Mouse (Mus musculus) frontal cortex, postnatal 10 days (tissue): ENCODE measurements around the gene Stxbp4.

Experiments
- DNase-seq, 2 experiments: peaks; one replicate each; pipeline ENCODE4 v3.0.0; 2022; ENCODE audit warnings: low spot score in 2 of 2, mixed read lengths in 1 of 2

Gene Stxbp4

GRCm38 (mm10) chr11:90650231-90650885 is 12.5 kb upstream of the Stxbp4 start:
- DNase-seq, result no peak

GRCm38 (mm10) chr11:90649777-90650176 is 11.9 kb upstream of the Stxbp4 start:
- no peak for DNase-seq

- DNase-seq, result peak; percentile 38 to 60
These were observed 487 bp upstream of the Stxbp4 start for GRCm38 (mm10) chr11:90638312-90638830.

GRCm38 (mm10) chr11:90634661-90635060 is 3.2 kb downstream of the Stxbp4 start:
- no peak for DNase-seq

GRCm38 (mm10) chr11:90632480-90632879 is 5.4 kb downstream of the Stxbp4 start:
- no peak for DNase-seq

GRCm38 (mm10) chr11:90627751-90628150 is 10.1 kb downstream of the Stxbp4 start:
- DNase-seq, result no peak

- no peak for DNase-seq
These were observed 12.7 kb downstream of the Stxbp4 start for GRCm38 (mm10) chr11:90625174-90625573.

GRCm38 (mm10) chr11:90623477-90623876 is 14.4 kb downstream of the Stxbp4 start:
- peak in 1 of 2 experiments; percentile 21 for DNase-seq

- no peak for DNase-seq
These were observed 15.4 kb downstream of the Stxbp4 start for GRCm38 (mm10) chr11:90622500-90622899.

GRCm38 (mm10) chr11:90622044-90622443 is 15.8 kb downstream of the Stxbp4 start:
- no peak for DNase-seq

GRCm38 (mm10) chr11:90616431-90616830 is 21.5 kb downstream of the Stxbp4 start:
- no peak for DNase-seq

GRCm38 (mm10) chr11:90614743-90615142 is 23.1 kb downstream of the Stxbp4 start:
- no peak for DNase-seq

- no peak for DNase-seq
These were observed 25.8 kb downstream of the Stxbp4 start for GRCm38 (mm10) chr11:90612118-90612517.

- no peak for DNase-seq
These were observed 34.8 kb downstream of the Stxbp4 start for GRCm38 (mm10) chr11:90603066-90603465.

- DNase-seq, result no peak
These were observed 42.1 kb downstream of the Stxbp4 start for GRCm38 (mm10) chr11:90595826-90596225.

GRCm38 (mm10) chr11:90590996-90591395 is 46.9 kb downstream of the Stxbp4 start:
- DNase-seq, result no peak

- no peak for DNase-seq
These were observed 51.7 kb downstream of the Stxbp4 start for GRCm38 (mm10) chr11:90586203-90586602.

GRCm38 (mm10) chr11:90585754-90586153 is 52.1 kb downstream of the Stxbp4 start:
- no peak for DNase-seq

- no peak for DNase-seq
These were observed 60.7 kb downstream of the Stxbp4 start for GRCm38 (mm10) chr11:90577057-90577780.

- no peak for DNase-seq
These were observed 61.5 kb downstream of the Stxbp4 start for GRCm38 (mm10) chr11:90576282-90576972.

- no peak for DNase-seq
These were observed 62.3 kb downstream of the Stxbp4 start for GRCm38 (mm10) chr11:90575491-90576048.

- no peak for DNase-seq
These were observed 67.1 kb downstream of the Stxbp4 start for GRCm38 (mm10) chr11:90570646-90571259.
